Mouse (Mus musculus): Measurements from ENCODE around the gene Ptprn.

Gene Ptprn

DNA sequence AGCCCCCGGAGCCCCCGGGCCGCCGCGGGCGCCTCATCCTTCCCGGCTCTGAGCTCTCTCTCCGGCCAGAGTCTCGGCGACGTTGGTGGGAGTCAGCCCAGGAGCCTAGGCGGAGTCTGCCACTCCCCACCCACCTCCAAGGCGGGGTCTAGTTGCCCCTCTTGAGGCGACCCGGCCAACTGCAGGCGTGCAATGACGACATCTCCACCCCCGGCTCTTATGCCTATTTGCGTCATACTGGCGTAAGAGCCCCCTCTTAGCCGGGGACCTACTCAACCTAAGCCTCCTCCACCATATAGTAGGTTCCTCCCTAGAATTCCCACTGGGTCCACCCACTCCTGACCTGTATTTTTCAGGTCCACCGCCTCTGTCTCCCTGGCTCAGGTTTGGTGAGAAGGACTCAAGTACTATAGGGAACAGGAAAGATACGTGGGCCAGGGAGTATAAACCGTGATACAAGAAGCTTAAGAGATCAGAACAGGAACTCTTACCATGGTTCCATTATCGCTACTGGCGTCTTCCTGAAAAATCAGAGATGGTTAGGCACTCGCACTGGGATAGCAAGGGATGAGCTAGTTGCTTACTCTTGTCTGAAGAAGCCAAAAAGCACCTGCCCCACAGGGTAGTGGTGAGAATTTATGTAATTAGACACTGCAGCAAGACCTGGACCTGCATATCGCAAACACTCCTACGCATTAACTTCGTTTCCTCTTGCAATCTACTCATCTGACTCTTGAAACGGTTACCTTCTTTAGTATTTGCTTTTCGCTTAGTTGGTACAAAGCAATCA lies at the start of gene Ptprn:
Gene Ptprn (minus strand): TSS at position 412 of the 790 bp plus-strand sequence.
- DNase-seq (ENCODE audit: low spot score in 2 of 2), result no peak

DNA sequence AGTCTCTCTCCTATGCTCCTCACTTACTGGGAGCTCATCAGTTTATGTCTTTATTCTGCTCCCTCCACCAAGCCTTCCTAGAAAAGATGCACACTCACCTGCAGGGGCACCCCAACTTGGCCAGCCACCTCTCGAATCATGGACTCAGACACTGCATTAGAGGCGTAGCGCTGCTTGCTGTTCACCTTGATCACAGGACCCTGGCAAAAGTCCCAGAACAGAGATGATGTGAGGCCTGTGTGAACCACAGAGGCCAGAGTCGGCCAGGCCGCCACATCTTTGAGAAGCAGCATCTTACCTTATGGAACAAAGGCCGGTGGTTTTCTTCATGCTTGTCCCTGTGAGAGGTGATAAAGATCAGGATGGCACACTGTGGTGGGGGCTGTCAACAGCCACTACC lies 47.4 kb upstream of the Ptprn start:
- no peak for DNase-seq (ENCODE audit: low spot score in 2 of 2)

GRCm38 (mm10) chr1:75304662-75305061 lies 40.4 kb upstream of the Ptprn start:
- DNase-seq (ENCODE audit: low spot score in 2 of 2), result no peak

GRCm38 (mm10) chr1:75294294-75294693 lies 30.0 kb upstream of the Ptprn start:
- DNase-seq (ENCODE audit: low spot score in 2 of 2), result no peak

DNA sequence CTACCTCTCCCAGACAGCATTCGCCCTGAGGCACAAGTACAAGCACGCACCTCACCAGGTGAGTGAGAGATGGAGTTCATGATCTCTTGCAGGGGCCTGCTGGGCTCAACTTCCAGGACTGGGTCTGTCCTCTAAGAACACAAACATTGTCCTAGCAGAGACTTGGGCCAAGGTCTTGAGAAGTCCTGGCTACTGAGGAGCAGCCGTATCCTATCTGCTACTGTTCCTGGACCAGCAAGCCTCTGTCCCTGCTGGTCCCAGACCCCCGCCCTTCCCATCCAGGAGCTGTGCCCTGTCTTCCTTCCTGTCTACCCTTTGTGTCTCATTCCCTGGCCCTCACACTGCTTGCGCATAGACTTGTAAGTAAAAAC lies 29.0 kb upstream of the Ptprn start:
- DNase-seq (ENCODE audit: low spot score in 2 of 2), result no peak

- no peak for DNase-seq (ENCODE audit: low spot score in 2 of 2)
Measured at GRCm38 (mm10) chr1:75292476-75293330, 28.4 kb upstream of the Ptprn start.

DNA sequence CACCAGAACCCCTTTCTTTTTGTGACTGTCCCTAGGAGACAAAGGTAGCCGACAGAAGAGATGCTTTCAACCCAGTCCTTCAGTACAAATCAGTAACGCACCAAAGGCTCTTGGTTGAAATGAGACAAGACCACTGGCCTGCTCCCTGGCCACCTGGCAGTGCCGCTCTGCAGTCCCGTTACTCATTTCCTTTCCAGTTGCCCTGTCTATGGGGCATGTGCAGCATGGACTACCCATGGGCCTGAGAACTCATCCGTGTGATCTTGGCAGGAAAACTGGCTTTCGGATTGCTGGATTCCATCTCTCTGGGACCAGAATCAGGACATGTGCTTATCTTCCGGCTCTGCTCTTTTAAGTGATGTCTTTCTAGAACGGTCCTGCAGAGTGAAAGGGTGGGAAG lies 27.0 kb upstream of the Ptprn start:
- no peak for DNase-seq (ENCODE audit: low spot score in 2 of 2)

- no peak for DNase-seq (ENCODE audit: low spot score in 2 of 2)
Measured at GRCm38 (mm10) chr1:75290582-75290981, 26.3 kb upstream of the Ptprn start.

GRCm38 (mm10) chr1:75289888-75290431 lies 25.7 kb upstream of the Ptprn start:
- no peak for DNase-seq (ENCODE audit: low spot score in 2 of 2)

GRCm38 (mm10) chr1:75289376-75289775 lies 25.1 kb upstream of the Ptprn start:
- no peak for DNase-seq (ENCODE audit: low spot score in 2 of 2)

DNA sequence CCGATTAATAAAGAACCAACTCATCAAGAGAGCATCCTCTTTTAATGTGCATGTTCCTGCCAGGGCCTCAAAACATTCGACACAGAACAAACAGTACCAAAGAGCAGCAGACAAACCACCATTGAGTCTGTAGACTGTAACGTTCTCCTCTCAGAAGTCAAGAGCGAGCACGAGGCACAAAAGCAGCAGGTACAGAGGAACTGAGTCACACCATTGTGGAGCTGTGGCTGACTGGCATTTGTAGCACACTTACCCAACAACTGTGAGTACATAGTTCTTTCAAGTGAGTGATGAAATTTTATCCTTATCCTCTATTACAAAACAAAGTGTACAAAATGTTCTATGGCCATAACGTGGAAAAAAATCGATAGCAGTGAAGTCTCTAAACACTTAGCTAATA lies 20.6 kb upstream of the Ptprn start:
- no peak for DNase-seq (ENCODE audit: low spot score in 2 of 2)

DNA sequence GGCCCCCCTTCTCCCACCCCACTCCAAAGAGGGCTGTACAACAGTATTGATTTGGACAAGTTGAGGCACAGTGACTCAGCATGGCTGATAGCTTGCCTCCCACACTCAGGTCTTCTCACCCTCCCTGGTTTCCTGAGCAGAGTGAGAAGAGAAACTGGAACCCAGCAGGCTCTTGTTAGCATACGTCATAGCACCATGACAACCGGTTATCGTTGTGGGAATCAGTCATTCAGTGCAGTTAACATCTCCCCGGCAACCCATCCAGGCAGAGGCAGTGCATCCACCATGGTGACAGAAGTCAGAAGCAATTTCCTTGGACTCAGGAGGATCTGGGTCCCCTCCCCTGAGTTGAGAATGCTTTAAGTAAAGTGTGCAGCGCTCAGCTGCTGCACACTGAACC lies 18.7 kb upstream of the Ptprn start:
- no peak for DNase-seq (ENCODE audit: low spot score in 2 of 2)

DNA sequence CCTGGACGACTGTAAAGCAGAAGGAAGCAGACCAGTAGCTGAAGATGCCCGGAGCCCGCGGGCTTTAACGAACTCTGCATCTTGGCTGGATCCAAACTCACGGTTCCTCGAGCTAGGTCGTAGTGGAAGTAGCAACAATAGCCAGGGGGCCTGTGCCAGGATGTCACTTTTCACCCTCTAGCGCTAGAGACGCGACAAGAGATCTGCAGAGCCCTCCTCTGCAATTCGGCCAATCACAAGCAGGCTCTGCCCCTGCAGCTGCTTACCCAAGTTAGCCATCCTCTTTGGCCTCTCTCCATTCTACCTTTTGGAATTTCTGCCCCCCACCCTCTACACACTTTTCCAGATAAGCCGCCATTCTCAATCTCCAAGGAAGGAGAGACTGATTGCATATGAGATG lies 13.9 kb upstream of the Ptprn start, which contains the start of gene Resp18:
Gene Resp18 (minus strand): TSS at position 188 of the 400 bp plus-strand sequence.
- no peak for DNase-seq (ENCODE audit: low spot score in 2 of 2)

DNA sequence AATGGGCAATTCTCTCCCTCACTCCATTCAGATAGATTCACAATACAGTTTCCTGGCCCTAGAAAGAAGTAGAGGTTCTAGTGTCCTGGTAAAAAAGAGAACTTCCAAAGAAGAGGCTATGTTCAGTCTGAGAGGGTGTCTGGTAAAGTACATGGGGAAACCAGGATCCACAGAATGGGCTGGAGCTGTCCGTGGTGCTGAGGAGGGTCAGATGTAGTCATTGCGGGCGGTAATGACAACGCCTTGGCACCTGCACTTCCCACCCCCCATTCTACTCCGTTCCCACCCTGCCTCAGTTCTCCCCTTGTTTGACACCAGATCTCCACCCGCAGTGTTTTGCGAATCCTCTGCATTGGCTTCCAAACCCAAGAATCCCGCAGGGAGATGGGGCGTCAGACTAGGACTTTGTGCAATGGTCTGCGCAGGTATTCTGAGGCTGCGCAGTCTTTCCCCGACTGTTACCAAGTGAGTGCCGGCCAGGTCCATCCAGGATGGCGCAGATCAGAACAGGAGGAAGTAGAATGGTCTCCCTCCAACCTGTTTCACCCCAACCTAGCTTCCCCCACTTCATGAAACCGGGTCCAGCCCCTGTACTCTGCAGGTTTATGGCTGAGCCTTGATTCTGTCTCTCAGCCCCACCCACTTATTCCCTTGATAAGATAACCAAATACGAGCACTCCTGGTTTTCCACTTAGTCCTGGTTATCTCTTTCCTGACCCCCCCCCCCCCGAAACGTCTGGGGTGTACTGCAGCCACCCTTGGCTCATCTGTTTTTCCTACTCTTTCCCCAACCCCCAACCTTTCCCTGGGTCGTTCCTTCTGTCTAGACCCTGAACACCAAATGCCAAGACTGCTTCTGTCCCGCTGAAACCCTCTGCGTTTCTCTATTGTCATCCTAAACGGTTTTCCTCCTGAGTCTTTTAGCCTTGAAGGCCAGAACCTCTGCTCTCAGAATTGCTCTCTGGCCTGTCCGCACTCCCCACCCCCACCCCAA lies 13.2 kb upstream of the Ptprn start:
- peak; percentile 16 to 71 for DNase-seq (ENCODE audit: low spot score in 2 of 2)

GRCm38 (mm10) chr1:75262969-75263951 lies 1.0 kb downstream of the Ptprn start:
- peak; percentile 30 to 76 for DNase-seq (ENCODE audit: low spot score in 2 of 2)

DNA sequence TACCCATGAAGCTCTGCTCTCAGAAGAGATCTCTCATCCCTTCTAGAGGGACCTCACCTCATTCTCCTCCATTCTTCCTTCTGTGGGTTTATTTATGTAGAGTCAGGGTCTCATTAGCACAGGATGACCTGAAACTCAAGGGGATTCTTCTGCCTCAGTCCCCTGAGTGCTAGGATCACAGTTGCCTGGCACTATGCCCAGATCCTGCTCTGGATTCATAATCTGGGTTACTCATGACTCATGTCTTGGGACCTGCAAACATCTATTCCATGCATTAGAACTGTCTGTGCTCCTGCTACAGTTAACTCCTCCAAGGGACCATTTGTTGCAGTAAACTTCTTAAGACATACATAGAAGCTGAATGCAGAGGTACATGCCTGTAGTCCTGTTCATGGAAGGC lies 3.0 kb downstream of the Ptprn start:
- no peak for DNase-seq (ENCODE audit: low spot score in 2 of 2)

GRCm38 (mm10) chr1:75255516-75256046 lies 8.7 kb downstream of the Ptprn start:
- peak in 1 of 2 experiments; percentile 22 for DNase-seq (ENCODE audit: low spot score in 2 of 2)

DNA sequence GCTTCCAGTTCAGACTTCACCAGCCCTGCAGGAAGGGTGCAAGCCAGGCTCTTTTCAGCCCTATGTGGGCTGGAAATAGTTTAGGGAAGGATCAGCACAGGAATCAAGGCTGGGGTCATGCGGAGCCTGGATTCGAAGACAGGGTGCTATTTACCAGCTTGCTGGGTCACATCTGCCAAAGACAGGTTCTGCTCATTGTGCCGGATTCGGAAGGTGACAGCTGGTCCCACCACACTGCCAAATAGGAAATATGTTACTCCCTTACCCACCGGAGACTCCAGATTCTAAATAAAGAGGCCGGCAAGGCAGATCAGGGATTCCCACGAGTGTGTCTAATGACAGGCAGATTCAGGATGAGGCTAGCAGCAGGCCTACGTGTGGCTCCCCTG lies 9.7 kb downstream of the Ptprn start:
- no peak for DNase-seq (ENCODE audit: low spot score in 2 of 2)

DNA sequence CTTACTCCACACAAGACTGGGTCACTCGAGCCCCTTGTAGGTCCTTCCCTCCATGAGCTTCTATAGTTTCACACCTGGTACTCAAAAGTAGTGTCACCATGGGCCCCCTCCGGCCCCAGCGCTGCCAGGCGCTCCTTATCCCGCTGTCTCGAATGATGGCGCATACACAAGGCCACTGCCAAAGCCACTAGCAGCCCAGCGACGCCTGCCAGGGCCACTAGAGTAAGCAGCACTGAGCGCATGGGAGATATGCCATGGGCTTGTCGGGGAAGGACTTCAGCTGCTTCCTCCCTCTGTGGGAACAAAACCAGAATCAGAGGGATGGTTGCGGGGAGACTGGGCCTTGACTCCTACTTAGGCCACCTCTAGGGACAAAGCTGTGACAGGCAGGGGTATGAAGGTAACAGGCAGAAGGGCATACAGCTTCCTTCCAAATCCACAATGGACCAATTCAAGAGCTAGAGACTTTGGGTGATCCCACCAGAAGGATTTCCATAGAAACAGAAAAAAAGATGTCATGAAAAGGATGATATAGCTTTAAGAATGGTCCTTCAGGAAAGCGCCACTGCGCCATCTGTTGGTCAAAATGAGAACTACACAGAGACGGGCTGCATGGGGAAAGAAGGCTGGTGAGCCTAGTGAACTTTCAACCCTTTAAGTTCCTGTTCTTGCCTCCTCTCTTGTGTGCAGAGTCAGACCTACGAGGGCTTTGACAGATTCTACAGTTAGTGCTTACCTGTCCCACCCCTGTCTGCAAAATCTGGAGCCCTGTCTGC lies 10.3 kb downstream of the Ptprn start:
- DNase-seq (ENCODE audit: low spot score in 2 of 2), result peak; percentile 93 to 94

Measured in spleen, postnatal 10 days (tissue).